Mouse (Mus musculus): Measurements from ENCODE around the gene Ltbp2.

DNA sequence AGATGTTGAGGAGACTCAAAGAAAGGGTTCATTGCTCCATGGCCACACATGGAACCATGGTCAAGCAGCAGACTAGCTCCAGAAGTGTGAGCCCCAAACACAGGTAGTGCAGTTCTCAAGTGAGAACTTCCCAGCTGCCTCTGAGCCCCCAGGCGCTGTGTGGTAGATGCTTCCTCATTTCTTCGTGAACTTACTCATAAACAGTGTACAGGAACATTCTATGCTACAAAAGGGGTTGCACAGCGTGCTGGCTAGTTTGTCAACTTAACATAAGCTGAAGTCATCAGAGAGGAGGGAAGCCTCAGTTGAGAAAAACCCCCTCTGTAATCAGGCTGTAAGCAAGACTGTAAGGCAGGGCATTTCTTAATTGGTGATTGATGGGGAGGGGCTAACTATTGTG, 73.7 kb downstream of the Ltbp2 start:
- TF ChIP-seq CTCF (IDR thresholded peaks at IDR 0.05; ENCODE audit: control insufficient read depth, insufficient read depth, insufficient replicate concordance, low read depth, low read length), result no peak
- TF ChIP-seq POLR2A (IDR thresholded peaks at IDR 0.05; ENCODE audit: control insufficient read depth, low read depth, low read length), result no peak
